Mouse (Mus musculus): ENCODE measurements around the gene Utp4.
"Not testable (repeated sequence)": the region's sequence is repeated elsewhere in the genome, so short reads cannot be mapped to it uniquely, and the experiment has no call there.

Gene Utp4

GRCm38 (mm10) chr8:106905727-106906480 lies 12.5 kb downstream of the Utp4 start:
- DNase-seq = peak; percentile 35 to 70

GRCm38 (mm10) chr8:106906635-106907034 lies 13.2 kb downstream of the Utp4 start:
- DNase-seq = no peak

- no peak for DNase-seq
Measured at GRCm38 (mm10) chr8:106907450-106907849, 14.0 kb downstream of the Utp4 start.

GRCm38 (mm10) chr8:106908291-106908690 lies 14.9 kb downstream of the Utp4 start:
- DNase-seq = no peak

GRCm38 (mm10) chr8:106913631-106914030 lies 20.2 kb downstream of the Utp4 start:
- DNase-seq = no peak

GRCm38 (mm10) chr8:106919721-106920394 lies 26.4 kb downstream of the Utp4 start:
- DNase-seq = no peak

GRCm38 (mm10) chr8:106920395-106920741 lies 26.9 kb downstream of the Utp4 start:
- DNase-seq = no peak

- no peak for DNase-seq
Measured at GRCm38 (mm10) chr8:106924057-106924456, 30.6 kb downstream of the Utp4 start.

GRCm38 (mm10) chr8:106924904-106925349 lies 31.5 kb downstream of the Utp4 start:
- DNase-seq = no peak

- no peak for DNase-seq
Measured at GRCm38 (mm10) chr8:106925446-106925845, 32.0 kb downstream of the Utp4 start.

- DNase-seq = peak in 1 of 2 experiments; percentile 46
Measured at GRCm38 (mm10) chr8:106927247-106927646, 33.8 kb downstream of the Utp4 start.

GRCm38 (mm10) chr8:106928182-106928581 lies 34.7 kb downstream of the Utp4 start:
- DNase-seq = not testable (repeated sequence)

- no peak for DNase-seq
Measured at GRCm38 (mm10) chr8:106929155-106929913, 35.9 kb downstream of the Utp4 start.

- DNase-seq = no peak
Measured at GRCm38 (mm10) chr8:106929921-106930320, 36.5 kb downstream of the Utp4 start.

- DNase-seq = peak; percentile 12 to 30
Measured at GRCm38 (mm10) chr8:106932376-106933065, 39.1 kb downstream of the Utp4 start.

GRCm38 (mm10) chr8:106933506-106934143 lies 40.2 kb downstream of the Utp4 start:
- no peak for DNase-seq

- DNase-seq = peak in 1 of 2 experiments; percentile 11
Measured at GRCm38 (mm10) chr8:106934226-106934977, 41.0 kb downstream of the Utp4 start.

GRCm38 (mm10) chr8:106935324-106935869 lies 42.0 kb downstream of the Utp4 start, which contains the start of gene Sntb2:
TSS of gene Sntb2 (plus strand) at chr8:106935750.
- DNase-seq = peak; percentile 94 to 98

- DNase-seq = peak; percentile 77
Measured at GRCm38 (mm10) chr8:106935899-106936477, 42.6 kb downstream of the Utp4 start.

- peak; percentile 46 to 54 for DNase-seq
Measured at GRCm38 (mm10) chr8:106936478-106937051, 43.1 kb downstream of the Utp4 start.

Data from cerebellum, postnatal 25 days (tissue).